Mouse (Mus musculus): ENCODE data around the gene Rpp40. TPM values are rescaled to one million over a fixed set of nuclear protein-coding genes. Genes with fewer than 3 reads are reported as not detected.

Rpp40 gene
- total RNA-seq (2014; fragmentation: Nextera tagmentation) (22.2 and 34.4 TPM in 2 replicates), total RNA-seq (2017) (19.7 and 21.8 TPM in 2 replicates)

DNA sequence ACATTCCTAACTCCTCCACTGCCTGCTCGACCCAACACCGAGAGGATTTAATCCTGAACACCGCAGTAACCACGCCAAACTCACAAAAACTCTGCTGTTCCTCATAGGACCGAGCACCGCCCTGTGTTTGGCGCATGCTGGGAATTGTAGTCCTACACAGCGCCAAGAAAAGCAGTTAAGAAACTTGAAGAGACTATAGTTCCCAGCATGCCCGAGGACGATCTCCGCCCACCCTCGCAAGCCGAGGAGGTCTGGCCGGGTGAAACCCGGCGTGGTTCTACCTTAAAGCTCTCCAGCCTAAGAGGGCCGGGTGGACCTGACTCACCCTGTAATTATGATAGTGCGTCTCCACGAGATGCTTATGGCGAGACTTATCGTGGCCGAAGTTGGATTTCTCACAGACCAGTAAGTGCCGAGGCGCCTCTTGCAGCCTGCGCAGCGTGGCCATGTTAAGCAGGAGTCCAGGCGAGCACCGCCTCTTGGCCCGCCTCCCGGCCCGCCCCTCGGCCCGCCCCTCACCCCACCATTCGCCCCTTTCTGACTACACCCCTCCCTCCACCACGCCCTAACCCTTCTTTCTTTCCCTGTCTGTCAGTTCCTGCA lies at the start of gene Rpp40:
Gene Rpp40, minus strand, starts transcription at position 481 of the 603 bp plus-strand sequence.
- peak; percentile 100 for ATAC-seq (replicated peaks; ENCODE audit: low FRiP score, low TSS enrichment, poor library complexity, severe bottlenecking)

DNA sequence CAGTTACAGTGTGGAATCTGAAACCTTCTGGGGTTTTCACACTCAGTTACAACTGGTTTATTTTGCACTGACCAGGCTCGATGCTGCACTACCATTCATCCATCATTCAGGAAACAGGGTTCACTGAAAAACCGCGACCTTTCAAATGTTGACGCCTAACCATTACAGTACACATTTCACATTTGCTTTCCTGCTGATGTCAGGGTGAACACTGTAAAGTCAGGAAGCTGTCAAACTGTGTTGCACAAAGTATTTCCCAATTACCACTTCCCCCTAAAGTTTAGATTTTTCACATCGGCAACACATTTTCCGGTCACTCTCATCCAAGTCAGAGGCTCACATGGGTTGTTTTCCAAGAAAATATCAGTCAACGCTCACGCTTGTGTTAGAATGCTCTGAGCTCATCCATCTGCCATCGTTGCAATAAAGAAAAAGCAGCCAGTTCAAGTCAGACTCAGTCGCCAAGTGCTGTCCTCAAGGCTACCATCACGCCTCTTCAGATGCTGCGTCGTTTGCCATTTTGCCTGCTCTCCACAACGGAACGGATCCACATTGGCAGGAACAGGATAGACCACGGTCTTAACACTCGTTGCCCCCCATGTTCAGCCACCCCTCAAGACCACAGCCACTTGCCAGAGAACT lies 43.8 kb upstream of the Rpp40 start:
- no peak for ATAC-seq (replicated peaks; ENCODE audit: low FRiP score, low TSS enrichment, poor library complexity, severe bottlenecking)

DNA sequence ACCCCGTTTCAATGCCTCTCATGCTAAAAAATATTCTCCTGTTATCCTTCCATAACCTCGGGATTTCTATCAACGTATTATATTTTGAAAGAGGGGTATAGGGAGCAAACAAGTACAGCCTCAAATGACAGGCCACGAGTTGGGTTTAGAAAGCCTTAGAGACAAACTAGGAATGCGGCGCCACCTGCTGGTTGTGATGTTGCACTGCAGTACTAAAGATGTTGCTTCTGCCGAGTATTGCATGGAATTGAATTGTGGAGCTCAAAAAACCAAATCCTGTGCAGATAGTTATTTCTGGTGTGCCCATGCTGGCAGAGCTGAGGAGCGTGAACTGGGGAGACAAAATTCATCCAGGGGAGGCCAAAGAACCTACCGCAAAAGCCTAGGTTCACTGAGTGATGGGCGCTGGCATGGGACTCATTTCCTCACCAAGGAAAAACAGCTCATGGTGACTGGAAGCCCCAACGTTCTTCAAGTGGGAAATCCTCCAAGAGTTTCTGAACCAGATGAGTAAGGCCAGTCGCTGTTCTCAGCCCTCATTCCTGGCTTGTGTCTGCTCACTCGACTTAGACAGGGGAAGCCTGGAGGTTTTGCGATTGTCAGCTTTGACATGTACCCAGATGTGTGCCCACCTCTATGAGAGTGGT lies 41.3 kb upstream of the Rpp40 start:
- 0 out of 2 replicates have a peak, but pooled peaks have one; percentile 59 for ATAC-seq (replicated peaks; ENCODE audit: low FRiP score, low TSS enrichment, poor library complexity, severe bottlenecking)

DNA sequence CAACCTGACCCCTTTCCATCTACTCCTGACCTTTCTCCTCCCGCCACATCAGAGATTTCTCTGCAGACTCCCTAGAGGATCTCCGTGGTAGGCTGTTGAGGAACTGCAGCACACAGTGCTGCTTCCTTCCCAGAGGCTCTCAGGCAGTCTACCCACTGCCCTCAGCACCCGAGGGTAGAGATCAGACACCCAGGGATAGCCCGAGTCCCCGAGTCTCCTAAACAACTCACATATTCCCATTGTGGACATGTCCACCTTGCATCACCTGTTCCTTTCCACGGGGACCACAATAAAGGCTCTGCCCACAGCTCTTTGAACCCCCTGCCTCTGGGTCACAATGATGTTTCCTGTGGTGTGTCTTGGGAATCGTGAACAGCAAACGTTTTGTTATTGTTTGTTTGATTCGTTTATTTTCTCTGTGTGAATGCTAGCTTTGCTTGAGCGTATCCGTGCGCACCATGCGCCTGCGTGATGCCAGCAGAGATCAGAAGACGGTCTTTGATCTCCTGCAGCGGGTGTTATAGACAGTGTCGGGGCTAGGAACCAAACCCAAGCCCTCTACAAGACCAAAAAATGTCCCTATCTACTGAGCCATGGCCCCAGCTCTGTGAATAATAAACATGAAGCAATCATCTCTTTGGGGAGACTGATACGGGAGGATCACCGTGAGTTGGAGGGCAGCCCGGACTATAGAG lies 40.6 kb upstream of the Rpp40 start:
- 0 out of 2 replicates have a peak, but pooled peaks have one; percentile 7 for ATAC-seq (replicated peaks; ENCODE audit: low FRiP score, low TSS enrichment, poor library complexity, severe bottlenecking)

DNA sequence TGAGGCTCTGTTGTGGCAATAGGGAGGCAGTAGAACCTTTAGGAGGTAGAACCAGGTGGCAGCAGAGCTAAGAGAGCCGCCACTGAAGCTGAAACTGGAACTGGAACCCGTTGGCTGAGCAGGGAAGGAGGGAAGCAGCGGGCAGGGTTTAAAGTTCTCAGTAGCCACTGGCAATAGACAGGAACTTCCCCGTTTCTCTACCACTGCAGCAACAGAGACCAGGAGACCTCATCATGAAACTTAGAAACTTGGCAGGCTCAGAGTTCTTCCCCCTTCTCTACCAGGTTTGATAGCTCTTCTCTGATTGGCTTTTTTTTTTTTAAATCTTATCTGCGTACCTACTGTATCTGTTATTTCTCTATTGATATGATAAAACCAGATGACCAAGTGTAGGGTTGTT lies 34.8 kb upstream of the Rpp40 start:
- no peak for ATAC-seq (replicated peaks; ENCODE audit: low FRiP score, low TSS enrichment, poor library complexity, severe bottlenecking)

DNA sequence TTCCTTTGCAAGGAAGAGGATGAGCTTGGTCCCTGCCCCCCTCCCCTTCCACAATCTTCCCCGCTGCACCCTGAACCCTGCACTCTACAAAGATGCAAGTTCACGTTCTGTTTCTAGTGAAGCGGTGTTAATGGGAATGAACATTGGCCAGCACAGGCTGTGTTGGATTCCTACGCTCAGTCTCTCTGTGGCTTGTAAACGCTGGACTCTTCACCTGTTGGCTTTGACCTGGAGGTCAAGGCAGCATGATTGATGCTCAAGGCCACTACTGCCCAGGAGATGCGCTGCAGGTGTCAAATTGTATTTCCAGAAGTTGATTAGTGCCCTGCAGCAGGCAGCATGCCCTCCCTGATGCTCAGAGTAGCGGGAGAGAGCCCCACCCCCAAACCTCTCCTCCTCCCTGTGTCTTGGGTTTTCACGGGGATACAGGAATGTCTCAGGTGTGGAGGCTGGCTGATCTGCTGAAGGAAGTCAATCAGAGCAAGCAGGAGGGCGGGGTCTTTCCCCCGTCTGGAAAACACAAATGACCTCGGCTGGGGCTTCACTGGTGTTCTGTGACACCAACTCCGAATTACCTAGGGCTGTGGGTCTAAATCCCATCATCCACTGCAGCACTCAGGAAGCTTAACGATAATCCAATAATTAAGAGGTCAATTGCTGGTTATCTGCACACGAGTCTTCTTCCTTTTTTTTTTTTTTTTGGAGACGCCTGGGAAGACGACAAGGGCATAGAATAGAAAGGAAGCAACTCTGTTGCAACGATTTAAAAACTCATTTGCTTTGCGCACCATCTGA lies 33.9 kb upstream of the Rpp40 start:
- no peak for ATAC-seq (replicated peaks; ENCODE audit: low FRiP score, low TSS enrichment, poor library complexity, severe bottlenecking)

DNA sequence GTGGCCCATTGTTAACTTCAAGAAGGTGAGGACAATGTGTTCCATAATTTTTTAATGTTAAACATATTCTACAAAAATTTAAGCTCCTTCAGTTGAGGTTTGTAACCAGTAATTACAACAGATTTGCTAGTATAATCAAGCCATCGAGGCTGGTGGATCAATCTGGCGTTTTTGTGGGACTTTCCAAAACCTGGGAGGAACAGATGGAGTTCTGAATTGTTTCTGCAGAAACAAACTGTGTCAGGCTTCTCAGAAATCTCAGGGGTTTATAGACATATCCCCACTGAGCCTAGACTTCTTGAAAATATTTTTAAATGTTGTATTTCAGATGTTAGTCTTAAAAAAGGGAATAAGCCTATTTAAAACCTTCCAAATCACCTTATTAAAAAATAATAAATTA lies 31.8 kb upstream of the Rpp40 start:
- ATAC-seq (replicated peaks; ENCODE audit: low FRiP score, low TSS enrichment, poor library complexity, severe bottlenecking), result no peak

DNA sequence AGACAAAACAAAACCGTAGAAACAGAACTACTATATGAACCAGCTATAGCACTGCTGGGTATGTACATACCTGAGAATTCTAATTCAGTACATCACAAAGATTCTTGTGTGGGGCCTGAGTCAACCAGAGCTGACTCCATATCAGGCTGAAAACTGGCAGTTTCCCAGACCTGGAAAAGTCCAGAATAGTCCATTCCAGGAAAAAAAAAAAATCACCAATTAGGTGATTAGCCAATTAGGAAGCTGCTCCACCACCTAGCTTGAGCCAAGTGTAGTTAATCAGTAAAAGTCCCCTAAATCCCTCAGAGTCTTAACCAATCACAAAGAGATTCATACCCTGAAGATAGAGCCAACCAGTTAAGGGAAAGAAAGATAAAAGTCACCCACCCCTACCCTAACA lies 5.3 kb upstream of the Rpp40 start:
- ATAC-seq (replicated peaks; ENCODE audit: low FRiP score, low TSS enrichment, poor library complexity, severe bottlenecking), result no peak

DNA sequence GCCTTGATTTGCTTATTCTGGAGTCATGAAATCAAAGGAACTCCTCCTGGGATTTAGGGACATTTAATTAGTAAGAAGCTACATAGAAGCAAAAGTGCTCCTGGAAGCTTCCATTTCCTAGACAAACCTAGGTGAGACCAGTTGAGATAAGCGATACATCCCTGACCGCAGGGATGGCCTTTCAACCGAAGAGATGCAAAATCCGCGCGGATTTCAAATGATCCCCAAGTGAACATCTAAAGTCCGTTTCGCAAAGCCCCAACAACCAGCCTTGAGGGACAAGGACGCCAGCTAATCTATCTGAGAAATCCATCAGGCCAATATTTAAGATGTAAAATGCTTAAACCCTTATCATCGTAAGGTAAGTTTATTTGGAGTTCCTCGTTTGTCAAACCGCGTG lies 781 bp downstream of the Rpp40 start:
- 0 out of 2 replicates have a peak, but pooled peaks have one; percentile 17 for ATAC-seq (replicated peaks; ENCODE audit: low FRiP score, low TSS enrichment, poor library complexity, severe bottlenecking)

DNA sequence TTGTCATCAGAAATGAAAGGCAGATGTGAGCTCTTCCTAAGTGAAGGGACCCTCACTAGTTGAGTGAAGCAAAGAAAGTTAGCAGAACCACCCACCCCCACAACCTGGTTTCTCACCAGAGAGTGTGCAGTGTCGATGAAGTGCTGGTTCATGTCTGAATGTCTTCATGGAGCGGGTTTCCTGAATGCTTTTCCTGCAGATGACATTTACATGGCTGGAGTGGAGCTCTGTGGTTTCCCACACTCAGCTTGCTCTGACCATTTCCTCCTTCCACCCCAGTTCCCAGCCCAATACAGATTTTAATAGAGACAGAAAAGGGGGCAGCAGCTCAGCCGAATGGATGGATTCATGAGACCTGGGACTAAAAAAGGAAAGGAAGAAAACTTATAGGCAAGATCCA lies 13.3 kb downstream of the Rpp40 start:
- no peak for ATAC-seq (replicated peaks; ENCODE audit: low FRiP score, low TSS enrichment, poor library complexity, severe bottlenecking)

DNA sequence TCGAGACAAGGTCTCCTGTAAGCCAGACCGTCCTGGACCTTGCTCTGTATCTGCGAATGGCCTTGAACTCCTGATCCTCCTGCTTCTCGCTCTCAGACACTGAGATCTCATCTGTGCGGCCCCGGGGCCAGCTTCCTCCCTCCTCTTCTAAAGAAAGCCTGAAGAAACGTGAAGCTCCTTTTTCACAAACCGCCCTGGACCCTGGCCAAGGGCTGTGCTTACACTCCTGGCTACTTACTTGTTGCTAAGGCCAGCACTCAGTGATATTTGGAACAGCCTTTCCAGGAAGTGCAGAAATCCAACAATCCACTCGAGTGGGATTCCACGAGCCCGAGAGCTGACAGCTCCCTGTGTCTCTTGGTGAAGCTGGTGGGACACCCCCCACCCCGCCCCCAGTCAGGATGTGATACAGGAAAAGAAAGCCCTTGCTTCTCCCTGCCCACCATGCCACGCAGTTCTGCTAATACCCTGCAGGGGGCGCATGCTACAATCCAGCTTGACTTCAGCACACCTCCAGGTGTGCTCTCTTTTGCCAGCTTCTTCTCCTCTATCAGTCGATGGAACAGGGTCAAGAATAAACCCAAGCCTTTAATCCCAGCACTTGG lies 19.9 kb downstream of the Rpp40 start:
- peak; percentile 68; the same call in 1 of the 2 replicates for ATAC-seq (replicated peaks; ENCODE audit: low FRiP score, low TSS enrichment, poor library complexity, severe bottlenecking)

DNA sequence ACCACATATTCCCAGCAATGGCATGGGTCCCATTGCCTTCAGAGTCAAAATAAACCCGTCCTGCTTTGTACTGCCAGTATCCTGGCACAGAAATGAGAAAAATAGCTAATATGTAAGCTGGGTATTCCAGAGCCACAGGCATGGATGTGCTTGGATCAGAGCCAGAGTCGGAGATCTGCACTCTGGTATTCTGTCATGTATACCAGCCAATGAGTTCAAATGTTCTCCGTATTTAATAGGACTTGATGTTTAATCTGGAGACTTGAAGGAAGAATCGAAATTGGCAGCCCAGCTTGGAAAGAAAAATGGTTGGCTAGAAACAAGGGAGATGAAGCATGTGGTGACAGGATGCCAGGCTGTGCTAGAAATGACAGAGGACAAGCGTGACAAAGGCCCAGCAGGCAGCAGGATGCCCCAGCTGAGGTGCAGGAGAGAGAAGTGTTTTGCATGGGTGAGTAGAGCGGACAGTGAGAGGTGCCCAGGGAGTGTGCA lies 25.6 kb downstream of the Rpp40 start:
- ATAC-seq (replicated peaks; ENCODE audit: low FRiP score, low TSS enrichment, poor library complexity, severe bottlenecking), result no peak

DNA sequence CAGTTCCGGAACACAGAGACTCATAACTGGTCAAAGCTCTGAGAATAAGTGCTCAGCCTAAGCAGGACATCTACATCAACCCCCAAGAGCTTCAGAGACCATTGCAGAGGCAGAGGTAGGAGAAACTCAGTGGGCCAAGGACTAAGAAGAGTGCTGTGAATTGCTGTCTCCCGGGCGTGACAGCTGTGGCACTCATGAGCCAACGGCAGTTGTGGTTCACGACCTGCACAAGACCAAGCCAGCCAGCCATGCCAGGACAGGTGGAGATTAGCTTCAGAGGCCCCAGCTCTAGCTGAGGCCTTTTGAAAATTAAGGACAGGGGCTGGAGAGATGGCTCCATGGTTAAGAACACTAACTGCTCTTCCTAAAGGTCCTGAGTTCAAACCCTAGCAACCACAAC lies 26.6 kb downstream of the Rpp40 start:
- ATAC-seq (replicated peaks; ENCODE audit: low FRiP score, low TSS enrichment, poor library complexity, severe bottlenecking), result no peak

DNA sequence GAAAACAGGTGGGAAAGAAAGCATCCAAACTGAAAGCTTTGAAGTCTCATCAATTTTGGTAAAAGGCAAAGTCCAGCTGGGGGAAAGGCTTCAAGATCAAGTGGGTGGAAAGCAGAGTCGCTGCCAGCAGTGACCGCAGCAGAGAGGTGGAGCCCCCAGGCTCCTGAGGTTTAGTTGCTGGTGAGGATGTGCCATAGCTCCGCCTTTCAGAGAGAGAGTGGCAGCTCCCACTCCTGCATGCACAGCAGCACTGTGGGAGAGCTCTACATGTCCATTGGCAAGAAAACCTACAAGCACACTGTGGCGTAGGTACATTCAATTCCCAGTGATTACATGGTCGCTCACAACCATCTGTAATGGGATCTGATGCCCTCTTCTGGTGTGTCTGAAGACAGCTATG lies 27.1 kb downstream of the Rpp40 start:
- no peak for ATAC-seq (replicated peaks; ENCODE audit: low FRiP score, low TSS enrichment, poor library complexity, severe bottlenecking)

DNA sequence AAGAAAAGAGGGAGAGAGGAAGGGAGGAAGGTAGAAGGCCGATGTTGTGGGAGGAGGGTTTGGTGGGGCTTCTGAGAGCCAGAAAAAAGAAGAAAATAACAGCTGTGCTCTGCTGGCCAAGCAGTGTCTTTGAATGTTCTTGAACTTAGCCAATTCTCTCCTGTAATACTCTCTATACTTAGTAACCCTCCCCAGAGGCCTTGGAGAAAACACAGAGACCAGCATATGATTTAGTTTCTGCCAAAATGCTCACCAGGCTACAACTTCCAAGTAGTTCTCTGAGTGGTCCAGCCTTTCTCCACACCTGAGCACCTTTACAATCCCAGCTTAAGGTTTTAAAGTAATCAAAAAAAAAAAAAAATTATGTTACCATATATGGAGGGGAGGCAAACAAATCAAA lies 27.9 kb downstream of the Rpp40 start:
- ATAC-seq (replicated peaks; ENCODE audit: low FRiP score, low TSS enrichment, poor library complexity, severe bottlenecking), result no peak

DNA sequence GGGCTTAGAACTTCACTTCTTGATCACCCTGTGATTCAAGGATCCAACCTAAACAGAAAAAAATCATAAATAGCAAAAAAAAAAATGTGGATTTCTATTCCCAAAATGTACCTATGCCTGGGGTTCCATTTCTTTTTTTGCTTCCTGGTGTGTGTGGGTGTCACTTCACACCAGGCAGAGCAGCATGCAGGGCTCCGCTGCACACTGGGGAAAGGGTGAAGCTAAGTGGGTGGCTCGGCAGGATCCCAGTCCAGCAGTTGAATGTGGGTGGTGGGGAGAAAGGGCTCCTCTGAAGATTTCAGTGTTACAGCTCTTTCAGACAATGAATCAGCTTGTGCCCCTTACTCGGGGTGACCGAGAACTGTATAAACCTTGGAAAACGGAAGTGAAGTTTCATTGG lies 30.8 kb downstream of the Rpp40 start:
- no peak for ATAC-seq (replicated peaks; ENCODE audit: low FRiP score, low TSS enrichment, poor library complexity, severe bottlenecking)

DNA sequence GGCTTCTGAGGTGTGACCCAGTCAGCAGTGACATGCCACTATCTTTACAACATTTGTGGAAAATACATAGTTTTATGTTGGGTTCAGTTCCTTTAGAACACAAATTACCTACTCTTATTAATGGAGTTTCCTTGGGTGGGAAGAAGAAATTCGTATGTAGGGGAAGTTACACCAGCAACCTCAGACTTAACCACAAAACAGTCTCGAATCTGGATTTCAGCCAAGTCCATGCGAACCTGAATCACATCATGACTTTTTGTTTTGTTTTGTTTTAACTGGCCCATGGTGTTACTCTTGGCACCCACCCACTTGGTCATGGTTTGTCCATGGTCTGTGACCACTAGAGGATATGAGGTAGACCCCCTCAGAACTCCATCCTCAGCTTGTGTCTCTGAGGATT lies 35.1 kb downstream of the Rpp40 start:
- ATAC-seq (replicated peaks; ENCODE audit: low FRiP score, low TSS enrichment, poor library complexity, severe bottlenecking), result no peak

DNA sequence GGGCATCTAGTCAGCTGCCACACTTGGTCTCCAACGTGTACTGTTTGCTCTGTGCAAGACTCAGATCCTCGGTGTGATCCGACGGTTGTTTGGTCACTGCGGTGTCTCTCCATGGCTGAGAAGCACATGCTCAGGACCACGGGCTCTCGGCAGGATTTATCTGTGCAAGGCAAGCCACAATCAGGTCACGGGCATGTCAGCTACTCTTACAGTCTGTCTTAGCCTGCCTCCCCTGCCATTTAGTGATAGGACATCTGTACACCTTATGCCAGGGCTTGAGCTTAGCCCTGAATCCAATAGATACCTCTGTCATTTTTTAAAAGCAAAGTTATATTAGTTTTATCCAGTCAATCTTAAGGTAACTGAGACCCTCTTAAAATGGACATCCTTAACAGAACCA lies 35.5 kb downstream of the Rpp40 start:
- peak; percentile 75 for ATAC-seq (replicated peaks; ENCODE audit: low FRiP score, low TSS enrichment, poor library complexity, severe bottlenecking)

DNA sequence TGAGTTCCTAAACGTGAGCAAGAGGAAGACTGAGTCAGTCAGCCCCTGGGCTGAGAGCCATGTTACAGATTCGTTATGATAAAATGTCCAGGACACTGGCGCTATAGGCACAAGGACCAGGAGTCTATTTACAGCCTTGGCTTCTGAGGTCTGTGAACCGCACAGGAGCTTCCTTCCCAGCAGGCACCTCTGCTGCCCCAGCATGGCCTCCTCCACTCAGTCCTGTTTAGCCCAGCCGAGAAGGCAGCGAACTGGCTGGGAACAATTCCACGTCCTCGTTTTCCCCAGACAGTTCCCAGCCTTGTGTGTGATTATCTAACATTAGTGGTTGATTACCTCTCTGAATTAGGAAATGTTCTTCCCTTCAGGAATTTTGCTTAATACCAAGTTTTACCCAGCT lies 45.2 kb downstream of the Rpp40 start:
- ATAC-seq (replicated peaks; ENCODE audit: low FRiP score, low TSS enrichment, poor library complexity, severe bottlenecking), result no peak

All from megakaryocyte-erythroid progenitor cell, adult 5-6 weeks (primary cell).